Mouse (Mus musculus) intestine, embryonic 16.5 days (tissue): ENCODE results near the gene Akap1. TPM values are rescaled to one million over a fixed set of nuclear protein-coding genes. Genes with fewer than 3 reads are reported as not detected.

Experiments
- ATAC-seq: fragments of 200-750 bp; cut with Nextera tagmentation; 2 replicates; pipeline ENCODE4 v1.8.0; 2017; ENCODE audit warnings: moderate TSS enrichment, moderate library complexity
- H3K27ac ChIP-seq: fragments of 300-500 bp; sonication (generic); 2 replicates; pipeline ENCODE4 v1.5.1; 2014; ENCODE audit warnings: mild to moderate bottlenecking, low read length
- H3K27me3 ChIP-seq: fragments of 300-500 bp; sonication (generic); replicated peaks from 2 replicates; pipeline ENCODE4 v1.6.1; 2014; ENCODE audit warnings: low read length, control low read depth, mixed read lengths; ENCODE audit not compliant: control insufficient read depth, insufficient read depth
- H3K36me3 ChIP-seq: fragments of 300-500 bp; sonication (generic); 2 replicates; pipeline ENCODE4 v1.6.1; 2014; ENCODE audit warnings: low read length, control low read depth; ENCODE audit not compliant: control insufficient read depth, insufficient read depth
- H3K4me1 ChIP-seq: fragments of 300-500 bp; sonication (generic); 2 replicates; pipeline ENCODE4 v1.6.1; 2014; ENCODE audit warnings: low read length, control low read depth, mixed read lengths; ENCODE audit not compliant: control insufficient read depth, insufficient read depth
- H3K4me2 ChIP-seq: fragments of 300-500 bp; sonication (generic); 2 replicates; pipeline ENCODE4 v1.6.1; 2014; ENCODE audit warnings: low read depth, low read length, control low read depth
- H3K4me3 ChIP-seq: fragments of 300-500 bp; sonication (generic); 2 replicates; pipeline ENCODE4 v1.5.1; 2014; ENCODE audit warnings: mild to moderate bottlenecking, low read length
- H3K9ac ChIP-seq: fragments of 300-500 bp; sonication (generic); 2 replicates; pipeline ENCODE4 v1.6.1; 2014; ENCODE audit warnings: low read depth, low read length
- H3K9me3 ChIP-seq: fragments of 300-500 bp; sonication (generic); 2 replicates; pipeline ENCODE4 v1.6.1; 2016; ENCODE audit warnings: low read length, control low read depth; ENCODE audit not compliant: control insufficient read depth
- WGBS: fragments of 180-500 bp; shearing (Covaris S2); extraction: QIAGEN DNeasy Blood & Tissue Kit; methylation state at CpG from one replicate; pipeline ENCODE4 v1.1.7; 2014; 5-methylcytosine and 5-hydroxymethylcytosine counted together
- polyA plus RNA-seq: library from polyadenylated mRNA; unstranded; fragments of >200 nt; fragmentation: Nextera tagmentation; extraction: Ambion mirVana; gene quantifications from 2 replicates; pipeline ENCODE4 v1.2.1, GENCODE M21; 2015

Gene Akap1
- polyA plus RNA-seq, 1 experiment from 2014 or later, result 27.5 TPM

GRCm38 (mm10) chr11:88822526-88822925, 41.9 kb downstream of the Akap1 start:
- Histone ChIP-seq H3K36me3 (no peaks in the 10 kb centered on the region), H3K27ac (no peak overlapping the region), H3K4me2 (peak overlapping the region; percentile 28; the same call in 1 of the 2 replicates), H3K4me1 (peaks cover 4% of the 10 kb centered on the region; the same call in 1 of the 2 replicates), H3K4me3 (no peak overlapping the region), H3K27me3 (0 out of 2 replicates have a peak, but pooled peaks cover 6% of the 10 kb centered on the region), H3K9me3 (no peaks in the 10 kb centered on the region), H3K9ac (no peak overlapping the region)
- 32% methylated on average over 5 of the region's 5 CpGs for WGBS
- no peak for ATAC-seq

- H3K4me3 ChIP-seq, result no peak overlapping the region
- H3K9me3 ChIP-seq, result no peaks in the 10 kb centered on the region
- H3K4me2 ChIP-seq, result peak overlapping the region; percentile 21; the same call in 1 of the 2 replicates
- peak; percentile 49 for ATAC-seq
- no peaks in the 10 kb centered on the region for H3K36me3 ChIP-seq
- 11% methylated on average over 24 of the region's 24 CpGs for WGBS
- peaks cover 4% of the 10 kb centered on the region; the same call in 1 of the 2 replicates for H3K4me1 ChIP-seq
- 0 out of 2 replicates have a peak, but pooled peaks cover 6% of the 10 kb centered on the region for H3K27me3 ChIP-seq
- H3K27ac ChIP-seq, result peak overlapping the region; percentile 24; the same call in 1 of the 2 replicates
- 0 out of 2 replicates have a peak overlapping the region, but pooled peaks have one; percentile 15 for H3K9ac ChIP-seq
Observed at GRCm38 (mm10) chr11:88820742-88821576, 43.4 kb downstream of the Akap1 start.

DNA sequence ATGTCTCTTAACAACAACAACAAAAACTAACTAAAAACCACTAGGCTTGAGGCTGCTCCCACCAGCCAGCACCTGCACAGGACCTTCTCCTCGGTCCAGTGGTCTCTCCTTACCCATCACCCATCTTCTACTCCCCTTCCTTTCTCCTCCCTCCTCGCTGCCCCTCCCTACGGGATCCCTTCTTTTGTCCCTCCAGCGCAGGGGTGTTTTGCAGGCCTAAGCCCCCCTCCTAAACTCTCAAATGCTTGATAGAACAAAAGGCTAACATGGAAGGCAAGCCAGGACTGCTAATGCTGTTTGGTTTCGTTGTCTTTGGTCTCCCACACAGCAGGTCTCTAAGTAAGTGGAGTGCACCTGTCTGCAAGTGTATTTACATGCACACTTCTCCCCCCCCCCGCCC, 44.1 kb downstream of the Akap1 start:
- 38% methylated on average over 6 of the region's 6 CpGs for WGBS
- H3K4me2 ChIP-seq, result 0 out of 2 replicates have a peak overlapping the region, but pooled peaks have one; percentile 21
- H3K9ac ChIP-seq, result no peak overlapping the region
- no peaks in the 10 kb centered on the region for H3K36me3 ChIP-seq
- peaks cover 4% of the 10 kb centered on the region; the same call in 1 of the 2 replicates for H3K4me1 ChIP-seq
- 0 out of 2 replicates have a peak, but pooled peaks cover 6% of the 10 kb centered on the region for H3K27me3 ChIP-seq
- no peaks in the 10 kb centered on the region for H3K9me3 ChIP-seq
- H3K27ac ChIP-seq, result no peak overlapping the region
- ATAC-seq, result no peak
- no peak overlapping the region for H3K4me3 ChIP-seq

- WGBS, result 72% methylated on average over 5 of the region's 5 CpGs
- no peak overlapping the region for H3K4me2 ChIP-seq
Observed at GRCm38 (mm10) chr11:88817061-88817460, 47.3 kb downstream of the Akap1 start.

DNA sequence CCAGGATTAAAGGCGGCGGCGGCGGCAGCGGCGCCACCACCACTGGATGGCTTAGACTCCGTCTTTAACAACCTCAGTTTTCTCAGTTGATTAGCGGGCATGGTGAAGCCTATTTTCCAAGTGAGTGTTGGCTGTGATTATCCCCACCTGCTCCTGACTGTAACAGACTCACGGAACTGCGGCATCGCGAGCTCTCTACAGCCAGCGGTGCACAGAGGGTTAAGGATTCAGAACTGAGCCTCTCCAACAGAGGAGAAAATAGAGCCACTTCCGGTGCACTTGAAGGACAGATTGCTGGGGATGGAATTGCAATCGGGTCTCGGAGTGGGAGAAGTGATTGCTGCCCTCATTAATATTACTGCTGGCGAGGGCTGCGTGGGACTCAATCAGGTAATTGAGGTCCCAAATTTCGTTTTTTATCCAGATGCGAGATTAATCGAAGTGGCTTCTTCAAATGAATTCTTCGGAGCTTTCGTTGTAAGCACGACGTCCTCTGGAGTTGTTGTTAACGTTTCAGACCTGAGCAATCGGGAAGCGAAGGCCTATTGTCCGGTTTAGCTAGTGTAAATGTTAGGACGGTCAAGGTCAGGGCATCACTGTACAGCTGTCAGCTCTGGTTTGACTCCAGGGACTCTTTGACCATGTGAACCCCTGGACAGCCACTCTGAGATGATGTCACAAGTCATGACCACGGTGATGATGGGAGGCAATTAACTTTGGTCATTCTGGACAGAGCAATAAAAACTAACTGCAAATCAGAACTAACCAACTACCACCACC, 61.0 kb downstream of the Akap1 start:
- H3K27ac ChIP-seq, result no peak overlapping the region
- peak overlapping the region; percentile 47 for H3K4me2 ChIP-seq
- no peaks in the 10 kb centered on the region for H3K27me3 ChIP-seq
- no peaks in the 10 kb centered on the region for H3K9me3 ChIP-seq
- WGBS, result 47% methylated on average over 31 of the region's 31 CpGs
- H3K9ac ChIP-seq, result peak overlapping the region; percentile 29; the same call in 1 of the 2 replicates
- H3K36me3 ChIP-seq, result no peaks in the 10 kb centered on the region
- ATAC-seq, result no peak
- no peaks in the 10 kb centered on the region for H3K4me1 ChIP-seq
- H3K4me3 ChIP-seq, result peak overlapping the region; percentile 23

More at GRCm38 (mm10) chr11:88817061-88817460, 47.3 kb downstream of the Akap1 start:
- Histone ChIP-seq H3K9ac (no peak overlapping the region), H3K9me3 (no peaks in the 10 kb centered on the region), H3K27me3 (0 out of 2 replicates have a peak, but pooled peaks cover 6% of the 10 kb centered on the region), H3K4me1 (peaks cover 4% of the 10 kb centered on the region; the same call in 1 of the 2 replicates), H3K4me3 (no peak overlapping the region), H3K36me3 (no peaks in the 10 kb centered on the region), H3K27ac (no peak overlapping the region)
- ATAC-seq, result no peak

DNA sequence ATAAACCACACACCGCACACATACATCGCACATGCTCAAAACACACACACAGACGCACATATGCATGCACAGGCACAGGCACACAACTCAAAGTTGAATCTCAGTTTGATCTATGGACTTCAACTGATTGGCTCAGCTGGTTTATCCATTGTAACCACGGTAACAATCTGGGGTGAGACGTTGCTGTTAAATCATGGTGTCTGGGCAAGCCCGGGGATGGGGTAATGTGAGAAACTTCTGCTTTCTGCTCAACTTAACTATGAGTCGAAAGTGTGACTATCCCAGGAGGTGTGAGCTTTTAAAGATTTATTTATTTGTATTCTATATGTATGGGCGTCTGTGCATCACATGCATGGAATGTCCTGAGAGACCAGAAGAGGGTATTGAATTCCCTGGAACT, 68.2 kb downstream of the Akap1 start:
- Histone ChIP-seq H3K4me3 (no peak overlapping the region), H3K36me3 (no peaks in the 10 kb centered on the region), H3K27me3 (no peaks in the 10 kb centered on the region), H3K27ac (no peak overlapping the region), H3K4me1 (no peaks in the 10 kb centered on the region), H3K9ac (no peak overlapping the region), H3K4me2 (no peak overlapping the region), H3K9me3 (no peaks in the 10 kb centered on the region)
- ATAC-seq, result no peak
- WGBS, result 83% methylated on average over 8 of the region's 8 CpGs

DNA sequence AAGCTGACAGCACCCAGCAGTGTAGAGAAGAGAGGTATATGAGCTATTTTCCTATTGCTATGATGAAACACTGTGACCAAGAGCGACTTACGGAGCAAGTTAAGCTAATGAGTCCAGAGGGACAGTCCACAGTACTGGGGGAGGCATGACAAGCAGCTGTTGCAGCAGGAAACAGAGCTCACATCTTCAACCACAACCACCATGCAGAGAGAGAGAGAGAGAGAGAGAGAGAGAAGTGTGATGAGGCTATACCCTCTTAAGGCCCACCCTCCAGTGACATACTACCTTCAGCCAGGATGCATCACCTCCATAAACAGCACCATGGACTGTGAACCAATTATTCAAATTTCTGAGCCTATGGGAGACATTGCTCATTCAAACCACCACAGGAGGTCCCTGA, 74.5 kb downstream of the Akap1 start:
- WGBS, result 75% methylated on average over 2 of the region's 2 CpGs
- H3K4me1 ChIP-seq, result no peaks in the 10 kb centered on the region
- no peaks in the 10 kb centered on the region for H3K27me3 ChIP-seq

DNA sequence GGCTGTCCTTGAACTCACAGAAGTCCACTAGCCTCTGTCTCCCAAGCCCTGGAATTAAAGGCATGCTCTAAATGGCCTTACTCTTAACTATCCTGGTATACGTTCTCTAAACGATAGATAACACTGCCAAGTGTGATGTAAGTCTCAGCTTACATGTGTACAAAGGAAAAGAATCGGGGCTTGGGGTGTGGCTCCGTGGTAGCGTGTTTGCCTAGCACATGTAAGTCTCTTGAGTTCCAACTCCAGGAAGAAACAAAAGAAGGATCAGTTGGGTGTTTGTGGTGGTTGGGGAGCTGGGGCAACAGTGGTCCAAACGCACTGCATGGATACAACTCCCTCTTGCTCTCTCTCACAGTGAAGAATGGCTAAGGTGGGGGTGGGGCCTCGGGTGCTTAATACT, 77.6 kb downstream of the Akap1 start:
- no peak for ATAC-seq
- Histone ChIP-seq H3K4me2 (no peak overlapping the region), H3K27ac (no peak overlapping the region), H3K36me3 (no peaks in the 10 kb centered on the region), H3K4me3 (no peak overlapping the region), H3K4me1 (no peaks in the 10 kb centered on the region), H3K27me3 (no peaks in the 10 kb centered on the region), H3K9ac (no peak overlapping the region), H3K9me3 (no peaks in the 10 kb centered on the region)
- 73% methylated on average over 7 of the region's 7 CpGs for WGBS

More for the DNA sequence above, 74.5 kb downstream of the Akap1 start:
- Histone ChIP-seq H3K9ac (no peak overlapping the region), H3K27ac (no peak overlapping the region), H3K36me3 (no peaks in the 10 kb centered on the region), H3K4me2 (no peak overlapping the region), H3K4me3 (no peak overlapping the region), H3K9me3 (no peaks in the 10 kb centered on the region)
- no peak for ATAC-seq

DNA sequence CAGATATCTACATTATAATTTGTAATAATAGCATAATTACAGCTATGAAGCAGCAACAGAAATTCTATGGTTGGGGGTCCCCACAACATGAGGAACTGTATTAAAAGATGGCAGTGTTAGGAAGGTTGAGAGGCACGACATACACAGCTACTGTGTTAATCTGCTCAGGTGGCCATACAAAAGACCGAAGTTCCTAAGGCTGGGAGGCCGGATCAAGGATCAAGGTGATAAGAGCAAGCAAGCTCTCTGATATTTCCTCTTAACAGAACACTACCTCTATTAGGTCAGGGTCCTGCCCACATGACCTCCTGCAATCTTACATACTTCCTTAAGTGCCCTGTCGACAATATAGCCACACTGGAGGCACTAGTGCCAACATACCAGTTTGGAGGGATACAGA, 80.9 kb downstream of the Akap1 start:
- peak; percentile 92 for ATAC-seq

More for the DNA sequence above, 80.9 kb downstream of the Akap1 start:
- Histone ChIP-seq H3K4me1 (no peaks in the 10 kb centered on the region), H3K4me2 (no peak overlapping the region), H3K9me3 (no peaks in the 10 kb centered on the region), H3K9ac (no peak overlapping the region), H3K4me3 (no peak overlapping the region), H3K27me3 (no peaks in the 10 kb centered on the region), H3K27ac (no peak overlapping the region), H3K36me3 (no peaks in the 10 kb centered on the region)
- WGBS, result 60% methylated on average over 4 of the region's 4 CpGs
